Mouse (Mus musculus): Measurements from ENCODE around the gene Ess2. TPM values are rescaled to one million over a fixed set of nuclear protein-coding genes. Genes with fewer than 3 reads are reported as not detected.

Ess2 gene
- total RNA-seq, 2 experiments from 2014 or later = 8.4 to 23.8 TPM

DNA sequence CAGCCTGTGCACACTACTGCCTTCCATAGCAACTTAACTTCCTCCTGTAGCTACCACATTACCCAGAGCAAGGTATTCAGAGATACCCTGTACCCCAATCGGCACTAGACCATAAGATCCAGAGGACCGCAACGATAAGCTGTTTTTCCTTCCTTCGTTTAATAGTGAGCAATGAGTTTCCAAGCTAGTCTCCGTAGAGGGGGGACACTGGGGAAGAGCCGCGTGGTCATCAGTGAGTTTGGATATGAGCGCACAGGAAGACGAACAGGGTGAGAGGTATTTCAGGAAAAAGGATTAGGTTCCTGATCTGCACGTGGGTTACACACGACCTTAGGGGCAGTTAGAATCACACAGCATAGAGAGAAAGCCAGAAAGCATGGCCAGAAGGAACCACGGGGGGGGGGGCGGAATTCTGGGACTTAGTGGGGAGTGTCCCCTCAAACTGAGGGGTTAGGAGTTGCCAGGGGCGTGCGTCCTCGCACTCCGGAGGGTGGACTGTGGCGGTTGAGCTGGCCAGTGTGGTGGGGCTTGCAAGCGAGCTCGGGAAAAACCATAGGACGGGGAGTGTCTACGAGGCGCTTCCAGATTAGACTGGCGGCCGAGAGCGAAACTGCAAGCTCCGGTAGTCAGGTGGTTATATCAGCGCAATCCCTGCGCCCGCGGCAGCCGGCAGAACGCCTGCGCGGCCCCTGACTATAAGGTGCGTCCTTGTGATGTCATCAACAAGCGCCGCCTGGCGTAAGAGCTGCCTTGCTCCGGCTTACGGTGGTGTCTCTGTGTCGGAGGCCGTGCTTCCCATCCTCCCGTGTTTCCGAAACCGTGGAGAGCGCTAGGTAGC, 10.4 kb upstream of the Ess2 start:
- peak; percentile 93 for ATAC-seq (replicated peaks; ENCODE audit: poor library complexity)

DNA sequence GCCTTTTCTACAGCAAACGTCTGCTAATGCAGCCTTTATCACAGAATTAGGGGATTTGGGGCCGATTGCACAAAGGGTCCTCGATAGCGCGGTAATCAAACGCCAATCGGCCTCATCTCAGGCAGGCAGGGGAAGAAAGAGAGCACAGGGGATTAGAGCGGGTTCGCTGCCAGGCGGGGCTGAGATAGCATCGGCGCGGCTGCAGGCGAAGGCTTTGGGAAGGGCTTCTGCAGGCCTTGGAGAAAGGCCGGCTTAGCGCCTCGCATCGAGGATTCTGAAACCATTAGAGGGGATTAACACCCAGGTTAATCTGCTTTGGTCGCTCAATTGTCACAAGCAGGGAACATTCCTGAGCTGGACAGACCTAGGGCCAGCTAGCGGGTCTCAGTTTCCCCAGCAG, 9.4 kb upstream of the Ess2 start:
- no peak for ATAC-seq (replicated peaks; ENCODE audit: poor library complexity)

DNA sequence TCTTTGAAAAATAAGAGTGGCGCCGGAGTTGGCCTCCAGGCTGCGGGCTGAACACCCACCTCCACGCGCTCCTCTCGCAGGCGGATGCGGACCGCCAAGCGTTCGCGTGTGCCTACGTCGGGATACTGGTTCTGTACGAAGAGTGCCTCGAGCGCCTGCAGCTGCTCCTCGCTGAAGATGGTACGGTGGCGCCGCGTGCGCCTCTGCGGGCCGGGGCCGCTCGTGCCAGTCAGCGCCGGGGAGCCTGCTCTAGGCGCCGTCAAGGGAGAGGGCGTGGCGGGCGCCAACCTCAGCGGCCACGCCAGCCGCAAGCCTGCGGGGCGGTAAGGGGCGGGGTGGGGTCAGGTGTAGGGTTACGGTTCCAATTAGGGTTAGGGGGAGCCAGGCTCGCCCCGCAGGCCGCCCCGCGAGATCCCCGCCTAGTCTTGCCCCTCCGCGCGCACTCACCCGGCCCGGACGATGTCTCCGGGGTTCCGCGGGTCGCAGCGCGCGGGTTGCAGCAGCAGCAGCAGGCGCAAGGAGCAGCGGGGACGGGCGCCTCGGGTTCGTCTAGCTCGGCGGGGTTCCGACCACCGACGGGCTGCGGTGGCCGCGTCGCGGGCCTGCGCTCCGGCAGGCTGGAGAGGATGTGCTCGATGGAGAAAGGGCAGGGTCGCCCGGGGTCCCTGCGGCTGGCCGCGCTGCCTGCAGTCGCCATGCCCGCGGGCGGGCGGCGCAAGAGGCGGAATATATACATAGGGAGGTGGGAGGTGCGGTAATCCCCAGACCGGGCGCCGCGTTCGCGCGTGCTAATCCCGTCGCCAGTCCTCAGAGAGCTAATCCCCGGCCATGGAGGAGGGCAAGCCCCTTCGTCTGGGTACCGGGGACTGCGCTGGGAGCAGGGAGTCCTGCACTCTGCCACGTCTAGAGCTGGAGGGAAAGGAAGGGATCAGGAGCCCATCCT, 3.4 kb upstream of the Ess2 start, which contains the start of gene Gsc2:
Gene Gsc2 (minus strand): TSS at position 753 of the 943 bp plus-strand sequence.
- peak; percentile 35 for ATAC-seq (replicated peaks; ENCODE audit: poor library complexity)

GRCm38 (mm10) chr16:17898462-17898861, 12.7 kb downstream of the Ess2 start, which contains the start of the genes Dgcr2 and Tssk2:
Gene Dgcr2 (minus strand): TSS chr16:17898562.
Gene Tssk2 (plus strand): TSS chr16:17898637.
- no peak for ATAC-seq (replicated peaks; ENCODE audit: poor library complexity)

DNA sequence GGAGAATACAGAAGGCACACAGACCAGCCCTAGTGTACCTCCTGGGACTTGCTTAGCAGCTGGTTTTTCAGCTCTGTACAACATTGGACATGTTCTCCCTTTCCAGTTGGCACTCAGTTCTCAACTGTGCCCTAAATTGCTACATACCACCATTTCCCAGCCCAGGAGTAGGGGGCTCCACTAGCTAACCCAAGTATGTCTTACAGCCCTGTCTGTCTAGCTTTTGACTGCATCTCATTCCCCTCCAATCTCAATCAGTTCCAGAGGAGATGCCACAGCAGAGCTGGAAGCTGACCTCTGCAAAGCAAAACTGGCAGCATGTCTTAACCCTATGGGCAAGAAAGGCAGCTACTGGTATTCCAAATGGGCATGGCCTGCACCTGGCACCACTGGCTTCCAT, 15.1 kb downstream of the Ess2 start:
- ATAC-seq (replicated peaks; ENCODE audit: poor library complexity) = no peak

DNA sequence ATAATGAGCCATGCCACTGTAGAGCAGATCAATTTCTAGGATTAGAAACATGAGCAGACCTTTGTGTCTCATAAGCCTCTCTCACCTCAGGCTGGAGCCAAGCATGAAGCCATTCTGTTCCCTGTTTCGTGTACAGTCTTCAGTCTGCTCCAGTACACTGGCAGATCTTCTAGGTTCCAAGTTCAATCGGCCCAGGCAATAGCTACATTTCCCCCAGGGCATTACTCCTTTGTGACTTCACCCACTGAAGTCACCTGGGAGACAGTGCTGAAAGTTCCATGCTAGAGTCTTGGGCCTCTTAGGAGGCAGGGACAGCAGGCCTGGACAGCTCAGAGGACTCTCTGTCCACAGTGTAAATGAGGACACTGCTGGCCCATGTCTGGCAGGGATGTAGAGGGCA, 17.2 kb downstream of the Ess2 start, which contains the start of gene Tssk1:
Gene Tssk1 (plus strand): TSS at position 301 of the 400 bp plus-strand sequence.
- no peak for ATAC-seq (replicated peaks; ENCODE audit: poor library complexity)

GRCm38 (mm10) chr16:17892606-17893005, 18.5 kb downstream of the Ess2 start:
- ATAC-seq (replicated peaks; ENCODE audit: poor library complexity) = no peak

DNA sequence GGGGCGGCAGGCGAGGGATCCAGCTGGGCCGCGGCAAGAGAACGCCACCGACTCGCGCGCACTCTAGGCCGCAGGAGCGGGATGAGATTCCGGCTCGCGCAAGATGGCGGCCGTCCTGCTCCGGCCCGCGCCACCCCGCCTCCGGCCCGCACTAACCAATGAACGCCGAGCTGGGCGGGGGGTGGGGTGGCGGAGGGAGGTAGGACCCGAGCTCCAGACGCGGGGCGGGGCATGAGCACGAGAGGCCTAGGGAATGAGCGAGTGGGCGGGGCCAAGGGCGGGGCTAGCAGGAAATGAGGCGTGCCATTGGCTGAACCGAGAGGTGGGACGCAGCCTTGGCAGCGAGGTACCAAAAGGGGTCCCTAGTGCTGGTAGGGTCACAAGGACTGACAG, 19.6 kb downstream of the Ess2 start, which contains the start of gene Gm20518:
Gene Gm20518 (minus strand): TSS at position 105 of the 393 bp plus-strand sequence.
- ATAC-seq (replicated peaks; ENCODE audit: poor library complexity) = peak; percentile 94

- ATAC-seq (replicated peaks; ENCODE audit: poor library complexity) = peak; percentile 59
These were observed 20.1 kb downstream of the Ess2 start for GRCm38 (mm10) chr16:17890917-17891566.

- ATAC-seq (replicated peaks; ENCODE audit: poor library complexity) = no peak
These were observed 20.8 kb downstream of the Ess2 start for GRCm38 (mm10) chr16:17890342-17890727.

DNA sequence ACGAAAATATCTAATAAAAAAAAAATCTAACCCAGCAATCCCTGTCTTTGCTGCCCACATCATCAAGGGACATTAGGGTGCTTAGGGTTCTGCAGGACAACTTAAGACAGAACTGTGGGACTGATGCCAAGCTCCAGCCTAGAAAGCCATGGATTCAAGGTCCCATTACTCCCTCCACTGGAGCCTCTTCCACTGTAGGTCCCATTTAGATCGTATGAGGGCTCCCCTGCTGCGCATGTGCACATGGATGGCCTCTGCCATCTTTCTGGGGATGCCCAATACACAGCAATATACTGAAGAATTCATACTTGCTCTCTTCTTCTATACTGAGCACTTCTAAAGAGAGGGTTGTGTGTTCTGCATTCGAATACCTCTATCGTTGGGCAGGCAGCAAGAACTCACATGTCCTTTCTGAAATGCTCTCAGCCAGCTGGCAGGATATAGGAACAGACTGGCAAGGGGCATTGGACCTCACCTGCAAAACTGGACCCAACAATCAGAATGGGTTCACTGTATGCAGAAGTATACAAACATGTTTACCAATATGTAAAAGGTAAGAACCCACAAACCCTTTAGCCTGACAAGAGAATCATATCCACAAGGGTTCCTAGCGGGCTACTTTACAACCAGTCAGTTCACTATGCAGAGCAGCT, 21.3 kb downstream of the Ess2 start:
- no peak for ATAC-seq (replicated peaks; ENCODE audit: poor library complexity)

GRCm38 (mm10) chr16:17884116-17884515, 27.0 kb downstream of the Ess2 start:
- ATAC-seq (replicated peaks; ENCODE audit: poor library complexity) = no peak

GRCm38 (mm10) chr16:17882196-17882595, 29.0 kb downstream of the Ess2 start:
- no peak for ATAC-seq (replicated peaks; ENCODE audit: poor library complexity)

DNA sequence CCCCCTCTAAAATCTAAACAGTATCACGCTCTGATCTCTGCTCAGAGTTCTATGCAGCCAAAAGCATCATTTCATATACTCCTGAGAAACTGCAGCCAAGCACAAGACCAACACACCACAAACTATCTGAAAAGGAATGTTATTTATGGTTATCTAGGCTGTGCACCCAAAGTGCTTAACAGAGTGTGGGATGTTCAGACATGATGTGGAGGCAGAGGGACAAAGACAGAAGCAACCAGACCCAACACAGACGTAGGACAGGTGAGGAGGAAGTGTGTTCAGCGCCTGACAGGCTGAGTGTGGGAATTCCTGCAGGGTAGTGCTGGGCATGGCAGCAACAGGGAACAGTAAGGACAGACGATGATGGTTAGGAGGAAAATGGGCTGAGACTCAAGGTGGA, 31.6 kb downstream of the Ess2 start:
- no peak for ATAC-seq (replicated peaks; ENCODE audit: poor library complexity)

- no peak for ATAC-seq (replicated peaks; ENCODE audit: poor library complexity)
These were observed 35.1 kb downstream of the Ess2 start for GRCm38 (mm10) chr16:17876096-17876495.

DNA sequence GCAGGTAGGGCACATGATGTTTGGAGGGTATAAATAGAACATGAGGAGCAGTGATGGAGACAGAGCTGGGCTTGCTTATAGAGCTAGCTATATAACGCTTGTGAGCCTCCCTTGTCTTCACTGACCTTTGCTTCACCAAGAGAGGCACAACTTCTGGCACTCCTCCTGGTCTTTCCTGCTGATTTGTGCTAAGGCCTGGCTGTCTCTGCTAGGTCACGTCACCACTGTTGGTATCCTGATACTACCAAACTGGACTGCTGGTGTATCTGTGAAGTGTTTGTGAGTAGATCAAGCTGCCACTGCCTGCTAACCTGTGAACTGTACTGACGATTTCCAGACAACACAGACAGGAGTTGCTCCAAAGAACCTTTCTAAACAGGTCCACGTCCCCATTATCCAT, 36.0 kb downstream of the Ess2 start:
- ATAC-seq (replicated peaks; ENCODE audit: poor library complexity) = no peak

DNA sequence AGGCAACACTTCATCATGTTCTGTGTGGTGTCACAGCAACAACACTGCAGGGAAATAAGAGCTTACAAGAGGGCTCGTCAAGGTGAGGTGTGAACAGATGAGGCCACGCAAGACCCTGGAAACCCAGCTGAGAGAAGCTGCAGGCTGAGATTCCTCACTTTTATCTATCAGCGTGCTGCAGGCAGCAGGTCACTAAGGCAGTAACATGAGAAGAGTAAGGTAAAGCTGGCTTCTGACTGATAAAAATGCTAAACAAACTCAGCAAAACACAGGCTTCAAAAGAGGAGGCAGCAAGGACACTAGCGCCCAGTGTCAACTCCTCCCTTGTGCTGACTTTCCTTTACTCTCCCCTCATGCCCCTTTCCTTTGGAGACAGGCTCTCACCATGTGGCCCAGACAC, 38.2 kb downstream of the Ess2 start:
- peak; percentile 42 for ATAC-seq (replicated peaks; ENCODE audit: poor library complexity)

DNA sequence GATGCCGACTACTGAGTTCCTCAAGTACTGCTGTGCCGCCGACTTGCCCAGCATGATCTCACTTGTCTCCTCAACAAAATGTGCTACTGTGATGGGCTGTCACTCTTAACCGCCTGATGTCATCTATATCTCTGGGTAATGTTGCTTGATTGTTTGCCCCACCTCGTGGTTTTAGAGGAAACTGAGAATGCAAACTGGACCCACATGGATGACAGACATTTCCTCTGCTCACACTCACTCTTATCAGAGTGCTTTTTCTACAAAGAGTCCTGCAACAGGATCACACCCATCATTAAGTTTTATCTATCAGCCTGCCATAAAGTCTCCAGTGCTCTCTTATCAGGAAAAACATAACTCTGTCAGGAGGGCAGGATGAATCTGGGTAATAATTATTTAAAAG, 39.9 kb downstream of the Ess2 start:
- peak; percentile 82 for ATAC-seq (replicated peaks; ENCODE audit: poor library complexity)

DNA sequence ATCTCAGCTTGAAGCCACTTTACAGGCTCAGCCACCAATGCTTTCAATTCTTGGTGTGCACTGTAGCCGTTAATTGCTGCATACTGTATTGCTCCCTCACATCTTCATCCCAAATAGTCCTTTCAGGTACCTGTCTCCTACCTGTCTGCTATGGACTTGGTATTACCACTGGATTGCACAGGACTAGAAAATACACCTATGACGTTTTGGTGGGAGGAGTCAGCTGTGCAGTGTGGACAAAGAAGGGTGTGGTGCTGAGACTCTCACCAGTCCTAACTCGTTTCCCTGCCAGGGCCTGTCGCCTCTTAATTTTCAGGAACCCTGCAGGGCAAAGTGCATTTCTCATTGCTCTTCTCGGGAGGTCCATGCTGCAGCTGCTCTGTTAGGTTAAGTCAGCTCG, 45.4 kb downstream of the Ess2 start:
- 0 out of 2 replicates have a peak, but pooled peaks have one; percentile 11 for ATAC-seq (replicated peaks; ENCODE audit: poor library complexity)

DNA sequence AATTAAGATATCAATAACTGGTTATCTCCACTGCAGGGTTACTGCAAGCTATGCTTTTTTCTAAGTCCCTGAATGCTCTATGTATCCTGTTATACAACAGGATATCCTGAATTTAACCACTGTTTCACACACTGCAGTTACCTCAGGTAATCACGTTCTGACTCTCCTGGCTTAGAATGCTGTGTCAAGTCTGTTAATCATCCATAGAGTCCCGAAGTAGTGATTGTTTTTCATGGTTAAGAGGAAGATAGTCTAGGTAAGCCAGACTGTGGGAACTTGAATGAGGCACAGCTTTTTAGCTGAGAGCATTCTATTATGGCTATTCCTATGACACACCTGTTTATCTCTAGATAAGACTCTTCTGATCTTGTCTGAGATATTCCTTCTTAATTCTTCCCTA, 45.9 kb downstream of the Ess2 start:
- no peak for ATAC-seq (replicated peaks; ENCODE audit: poor library complexity)
